Comparison of ENCODE assay signal across 16 mouse cellular contexts in genomic region chr6:91248627-91249026, GRCm38 (mm10). TPM values are rescaled to one million over a fixed set of nuclear protein-coding genes. Genes with fewer than 3 reads are reported as not detected.
DNase-seq lines count a peak whose midpoint lies in the region; ATAC-seq lines count a peak whose summit lies in the region.
"Had no signal": no experiment of that assay in that cellular context is flagged by ENCODE, and none has a peak within 500 bp of the region (broad histone marks: within the 10 kb centered on the region; RNA-seq: fewer than 3 reads in every experiment).

No protein-coding gene starts in this region.

- H3K4me3 ChIP-seq in forebrain, embryonic 10.5 days: no peak overlapping the region
- no peak overlapping the region for H3K4me3 ChIP-seq in forebrain, embryonic 15.5 days
- no peak overlapping the region for H3K4me3 ChIP-seq in kidney, embryonic 15.5 days (replicated peaks)
- H3K4me3 ChIP-seq in midbrain, embryonic 10.5 days: no peak overlapping the region
- H3K4me3 ChIP-seq: embryonic facial prominence, embryonic 12.5 days; neural tube, embryonic 15.5 days had no signal

- peaks cover 3% of the 10 kb centered on the region; the same call in 1 of the 2 replicates for H3K9me3 ChIP-seq in forebrain, embryonic 10.5 days
- no peaks in the 10 kb centered on the region for H3K9me3 ChIP-seq in forebrain, embryonic 15.5 days
- H3K9me3 ChIP-seq in kidney, embryonic 15.5 days (replicated peaks): no peaks in the 10 kb centered on the region
- H3K9me3 ChIP-seq in midbrain, embryonic 10.5 days (replicated peaks): 0 out of 2 replicates have a peak, but pooled peaks cover 3% of the 10 kb centered on the region
- H3K9me3 ChIP-seq: embryonic facial prominence, embryonic 12.5 days; neural tube, embryonic 15.5 days had no signal

- H3K4me1 ChIP-seq in forebrain, embryonic 10.5 days: peaks cover 23% of the 10 kb centered on the region
- H3K4me1 ChIP-seq in forebrain, embryonic 15.5 days: no peaks in the 10 kb centered on the region
- H3K4me1 ChIP-seq in kidney, embryonic 15.5 days: no peaks in the 10 kb centered on the region
- H3K4me1 ChIP-seq in midbrain, embryonic 10.5 days: peaks cover 33% of the 10 kb centered on the region

- H3K27ac ChIP-seq in forebrain, embryonic 10.5 days: 0 out of 2 replicates have a peak overlapping the region, but pooled peaks have one; percentile 5
- no peak overlapping the region for H3K27ac ChIP-seq in forebrain, embryonic 15.5 days (replicated peaks)
- H3K27ac ChIP-seq in kidney, embryonic 15.5 days: no peak overlapping the region
- H3K27ac ChIP-seq in midbrain, embryonic 10.5 days (replicated peaks): no peak overlapping the region
- H3K27ac ChIP-seq: embryonic facial prominence, embryonic 12.5 days; liver, embryonic 14.5 days; neural tube, embryonic 15.5 days had no signal

- no peak for DNase-seq in forebrain, embryonic 10.5 days (ENCODE audit: extremely low spot score, low spot score)
- peak; percentile 33 for DNase-seq in kidney, postnatal 10 days
- DNase-seq in Muller cell, postnatal 12 days (ENCODE audit: inconsistent ontology term): no peak
- no peak for DNase-seq in midbrain, embryonic 10.5 days (ENCODE audit: low spot score)
- DNase-seq: cerebellum, postnatal 36 days; layer of hippocampus, adult 9-11 months; right cerebral cortex, postnatal 14 days had no signal

- WGBS in forebrain, embryonic 10.5 days: 87% methylated on average over 4 of the region's 4 CpGs
- 78% methylated on average over 4 of the region's 4 CpGs for WGBS in forebrain, embryonic 15.5 days
- WGBS in kidney, embryonic 15.5 days: 69% methylated on average over 4 of the region's 4 CpGs
- 84% methylated on average over 4 of the region's 4 CpGs for WGBS in midbrain, embryonic 10.5 days

- no peak for ATAC-seq in forebrain, embryonic 15.5 days (replicated peaks)
- no peak for ATAC-seq in kidney, embryonic 15.5 days (replicated peaks; ENCODE audit: low FRiP score)
- ATAC-seq in granulocyte monocyte progenitor cell, adult 5-6 weeks (replicated peaks; ENCODE audit: poor library complexity, severe bottlenecking): peak; percentile 27; the same call in 1 of the 2 replicates
- ATAC-seq in megakaryocyte progenitor cell, adult 5-6 weeks (replicated peaks; ENCODE audit: poor library complexity): peak; percentile 21; the same call in 1 of the 2 replicates

- no peaks in the 10 kb centered on the region for H3K36me3 ChIP-seq in forebrain, embryonic 10.5 days (replicated peaks)
- no peaks in the 10 kb centered on the region for H3K36me3 ChIP-seq in forebrain, embryonic 15.5 days
- H3K36me3 ChIP-seq in kidney, embryonic 15.5 days: no peaks in the 10 kb centered on the region
- no peaks in the 10 kb centered on the region for H3K36me3 ChIP-seq in midbrain, embryonic 10.5 days
- H3K36me3 ChIP-seq: neural tube, embryonic 15.5 days had no signal

- no peak overlapping the region for H3K9ac ChIP-seq in forebrain, embryonic 15.5 days (replicated peaks)
- H3K9ac ChIP-seq in kidney, embryonic 15.5 days: no peak overlapping the region
- H3K9ac ChIP-seq: embryonic facial prominence, embryonic 12.5 days; liver, embryonic 14.5 days; neural tube, embryonic 15.5 days had no signal

- H3K4me2 ChIP-seq in forebrain, embryonic 15.5 days (replicated peaks): no peak overlapping the region
- no peak overlapping the region for H3K4me2 ChIP-seq in kidney, embryonic 15.5 days
- H3K4me2 ChIP-seq: embryonic facial prominence, embryonic 12.5 days; neural tube, embryonic 15.5 days had no signal

- no peaks in the 10 kb centered on the region; the same call in 1 of the 2 replicates for H3K27me3 ChIP-seq in forebrain, embryonic 10.5 days (ENCODE audit: poor library complexity, severe bottlenecking)
- no peaks in the 10 kb centered on the region for H3K27me3 ChIP-seq in forebrain, embryonic 15.5 days
- H3K27me3 ChIP-seq in kidney, embryonic 15.5 days: no peaks in the 10 kb centered on the region; the same call in 1 of the 2 replicates
- H3K27me3 ChIP-seq in midbrain, embryonic 10.5 days (ENCODE audit: low read depth, poor library complexity, severe bottlenecking): peaks cover 49% of the 10 kb centered on the region
- H3K27me3 ChIP-seq: embryonic facial prominence, embryonic 12.5 days; neural tube, embryonic 15.5 days had no signal

RNA-seq across cellular contexts. Expression of gene Fbln2, which starts 36.4 kb away (rescaled TPM):
- 30.5 and 35.4 TPM in 2 replicates for polyA plus RNA-seq in forebrain, embryonic 10.5 days (2016; fragmentation: Nextera tagmentation; extraction: Ambion mirVana)
- polyA plus RNA-seq in forebrain, embryonic 15.5 days (2015; fragmentation: Nextera tagmentation; extraction: Ambion mirVana): 10.0 and 11.1 TPM in 2 replicates
- 38.9 and 56.4 TPM in 2 replicates for polyA plus RNA-seq in kidney, embryonic 15.5 days (2015; fragmentation: Nextera tagmentation; extraction: Ambion mirVana)
- total RNA-seq in granulocyte monocyte progenitor cell, adult 5-6 weeks (2014; fragmentation: Nextera tagmentation): not detected in 2 replicates
- not detected in 2 replicates for total RNA-seq in granulocyte monocyte progenitor cell, adult 5-6 weeks (2017)
- total RNA-seq in megakaryocyte progenitor cell, adult 5-6 weeks (2015): not detected in 2 replicates
- not detected in 2 replicates for total RNA-seq in megakaryocyte progenitor cell, adult 5-6 weeks (2017)
- 24.2 and 31.5 TPM in 2 replicates for polyA plus RNA-seq in midbrain, embryonic 10.5 days (2016; fragmentation: Nextera tagmentation; extraction: Ambion mirVana)
- total RNA-seq: megakaryocyte-erythroid progenitor cell, adult 5-6 weeks; monocyte, adult 5-6 weeks had no signal

Comparison
In these comparisons a context has a peak if more than half of its experiments do, and no peak if none do; other contexts are left out.
1. ATAC-seq: peak in granulocyte monocyte progenitor cell, adult 5-6 weeks (single experiment) and megakaryocyte progenitor cell, adult 5-6 weeks (single experiment); none in forebrain, embryonic 15.5 days (single experiment) and kidney, embryonic 15.5 days (single experiment).